Mouse (Mus musculus) monocyte, adult 59 days (primary cell): ENCODE results near the gene Mfsd10. TPM values are rescaled to one million over a fixed set of nuclear protein-coding genes. Genes with fewer than 3 reads are reported as not detected.

ENCODE experiments used
- total RNA-seq, 2 experiments: library from RNA; stranded (reverse); gene quantifications; one replicate each; pipeline ENCODE4 v1.2.4; 2023

Mfsd10 gene
- total RNA-seq, result 10 to 100 TPM; 49.6 to 56.6 TPM

GRCm38 (mm10) chr5:34636481-34637287 is at the start of gene Mfsd10:
TSS of gene Mfsd10 (minus strand) at chr5:34637212.

GRCm38 (mm10) chr5:34659686-34660590 is 22.9 kb upstream of the Mfsd10 start, which contains the start of the genes Nop14 and Grk4:
TSS of gene Nop14 (minus strand) at chr5:34660148.
TSS of gene Grk4 (plus strand) at chr5:34660379.

Other genes with a start within 250 kb of the Mfsd10 start
- 10 to 100 TPM; 49.6 to 58.2 TPM for gene Tnip2, start 123.2 kb downstream of the Mfsd10 start, total RNA-seq
- gene Sh3bp2, start 111.4 kb downstream of the Mfsd10 start, total RNA-seq, result 100 to 1,000 TPM; 139 to 147 TPM
- gene Add1, start 63.5 kb downstream of the Mfsd10 start, total RNA-seq, result 100 to 1,000 TPM; 105 to 107 TPM
- 10 to 100 TPM; 15.4 to 16.3 TPM for gene Nop14, start 22.9 kb upstream of the Mfsd10 start, total RNA-seq
- gene Grk4, start 23.2 kb upstream of the Mfsd10 start, total RNA-seq, result 1 to 10 TPM; 1.3 to 2.5 TPM
- gene Htt, start 124.5 kb upstream of the Mfsd10 start, total RNA-seq, result 10 to 100 TPM; 28.2 to 28.4 TPM